Mouse (Mus musculus): Measurements from ENCODE around the gene Rplp2. TPM values are rescaled to one million over a fixed set of nuclear protein-coding genes. Genes with fewer than 3 reads are reported as not detected.

Gene Rplp2
- total and polyA plus RNA-seq, 2 experiments from 2014 or later, result 249 to 839 TPM

GRCm38 (mm10) chr7:141471236-141471635 is 24.1 kb downstream of the Rplp2 start:
- Histone ChIP-seq H3K4me2 (ENCODE audit: low read depth, low read length) (no peak overlapping the region), H3K9me3 (ENCODE audit: low read length) (no peaks in the 10 kb centered on the region), H3K36me3 (ENCODE audit: insufficient read depth, low read length) (peaks cover 12% of the 10 kb centered on the region), H3K9ac (replicated peaks; ENCODE audit: low read length) (no peak overlapping the region), H3K4me3 (ENCODE audit: low read length) (no peak overlapping the region), H3K27me3 (ENCODE audit: insufficient read depth, low read length) (no peaks in the 10 kb centered on the region), H3K27ac (no peak overlapping the region), H3K4me1 (ENCODE audit: insufficient read depth, low read length) (peaks cover 34% of the 10 kb centered on the region)
- TF ChIP-seq CTCF (IDR thresholded peaks at IDR 0.05; ENCODE audit: low read depth), result no peak
- DNase-seq (ENCODE audit: low spot score), result no peak
- 83% methylated on average over 1 of the region's 1 CpGs for WGBS
- no peak for ATAC-seq

GRCm38 (mm10) chr7:141472226-141472625 is 25.1 kb downstream of the Rplp2 start:
- Histone ChIP-seq H3K4me2 (ENCODE audit: low read depth, low read length) (no peak overlapping the region), H3K9me3 (ENCODE audit: low read length) (no peaks in the 10 kb centered on the region), H3K27me3 (ENCODE audit: insufficient read depth, low read length) (no peaks in the 10 kb centered on the region), H3K4me3 (ENCODE audit: low read length) (no peak overlapping the region), H3K36me3 (ENCODE audit: insufficient read depth, low read length) (peaks cover 12% of the 10 kb centered on the region), H3K9ac (replicated peaks; ENCODE audit: low read length) (no peak overlapping the region), H3K27ac (no peak overlapping the region), H3K4me1 (ENCODE audit: insufficient read depth, low read length) (peaks cover 34% of the 10 kb centered on the region)
- TF ChIP-seq CTCF (IDR thresholded peaks at IDR 0.05; ENCODE audit: low read depth), result no peak
- DNase-seq (ENCODE audit: low spot score) (no peak), ATAC-seq (no peak)
- WGBS, result 81% methylated on average over 6 of the region's 6 CpGs

GRCm38 (mm10) chr7:141472763-141473162 is 25.6 kb downstream of the Rplp2 start:
- H3K4me2 ChIP-seq (ENCODE audit: low read depth, low read length), result no peak overlapping the region
- DNase-seq (ENCODE audit: low spot score) (no peak), ATAC-seq (no peak)
- no peak overlapping the region for H3K4me3 ChIP-seq (ENCODE audit: low read length)
- H3K27me3 ChIP-seq (ENCODE audit: insufficient read depth, low read length), result no peaks in the 10 kb centered on the region
- H3K9ac ChIP-seq (replicated peaks; ENCODE audit: low read length), result no peak overlapping the region
- peaks cover 34% of the 10 kb centered on the region for H3K4me1 ChIP-seq (ENCODE audit: insufficient read depth, low read length)
- no peak overlapping the region for H3K27ac ChIP-seq
- WGBS, result 85% methylated on average over 6 of the region's 6 CpGs
- TF ChIP-seq CTCF (IDR thresholded peaks at IDR 0.05; ENCODE audit: low read depth), result no peak
- H3K36me3 ChIP-seq (ENCODE audit: insufficient read depth, low read length), result peaks cover 12% of the 10 kb centered on the region
- no peaks in the 10 kb centered on the region for H3K9me3 ChIP-seq (ENCODE audit: low read length)

DNA sequence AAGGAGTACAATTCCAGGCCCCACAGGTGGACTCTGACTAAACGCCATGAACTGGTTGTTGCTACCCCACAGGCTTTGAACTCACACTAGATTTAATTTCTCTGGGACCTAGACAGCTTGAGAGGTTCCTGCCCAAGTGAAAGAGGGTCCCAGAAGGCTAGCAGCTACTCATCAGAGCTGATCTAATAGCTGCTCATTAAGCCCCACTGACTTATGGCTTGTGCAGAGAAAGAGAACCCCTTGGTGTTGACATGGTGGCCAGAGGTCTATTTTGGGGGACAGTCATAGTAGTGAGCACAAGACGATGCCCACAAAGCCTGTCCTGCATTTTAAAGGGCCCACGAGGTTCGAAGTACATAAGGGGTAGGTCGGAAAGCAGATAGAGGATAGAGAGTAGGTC is 27.0 kb downstream of the Rplp2 start:
- no peak for ATAC-seq
- Histone ChIP-seq H3K4me2 (ENCODE audit: low read depth, low read length) (peak overlapping the region; percentile 77), H3K36me3 (ENCODE audit: insufficient read depth, low read length) (peaks cover 12% of the 10 kb centered on the region), H3K27me3 (ENCODE audit: insufficient read depth, low read length) (no peaks in the 10 kb centered on the region), H3K9ac (replicated peaks; ENCODE audit: low read length) (peak overlapping the region; percentile 87), H3K4me1 (ENCODE audit: insufficient read depth, low read length) (peaks cover 21% of the 10 kb centered on the region), H3K27ac (no peak overlapping the region), H3K9me3 (ENCODE audit: low read length) (no peaks in the 10 kb centered on the region), H3K4me3 (ENCODE audit: low read length) (peak overlapping the region; percentile 60)
- no peak for DNase-seq (ENCODE audit: low spot score)
- 14% methylated on average over 5 of the region's 5 CpGs for WGBS
- TF ChIP-seq CTCF (IDR thresholded peaks at IDR 0.05; ENCODE audit: low read depth), result no peak

- Histone ChIP-seq H3K9ac (replicated peaks; ENCODE audit: low read length) (peak within 1 kb of the TSS; percentile 87), H3K4me1 (ENCODE audit: insufficient read depth, low read length) (peaks cover 14% of the 10 kb centered on the region), H3K27ac (peak within 1 kb of the TSS; percentile 80; the same call in 1 of the 2 replicates), H3K4me2 (ENCODE audit: low read depth, low read length) (peak within 1 kb of the TSS; percentile 77), H3K4me3 (ENCODE audit: low read length) (peak within 1 kb of the TSS; percentile 60), H3K27me3 (ENCODE audit: insufficient read depth, low read length) (no peaks in the 10 kb centered on the region), H3K9me3 (ENCODE audit: low read length) (no peaks in the 10 kb centered on the region), H3K36me3 (ENCODE audit: insufficient read depth, low read length) (peaks cover 12% of the 10 kb centered on the region)
- 1% methylated on average over 87 of the region's 87 CpGs for WGBS
- ATAC-seq (peak; percentile 87), DNase-seq (ENCODE audit: low spot score) (peak; percentile 91)
- TF ChIP-seq CTCF (IDR thresholded peaks at IDR 0.05; ENCODE audit: low read depth), result no peak; the same call in 1 of the 2 replicates
These were observed 28.0 kb downstream of the Rplp2 start, which contains the start of the genes Polr2l and Tspan4 for GRCm38 (mm10) chr7:141475011-141475804. Gene Polr2l (minus strand): TSS chr7:141475132. Gene Tspan4 (plus strand): TSS chr7:141475240.

DNA sequence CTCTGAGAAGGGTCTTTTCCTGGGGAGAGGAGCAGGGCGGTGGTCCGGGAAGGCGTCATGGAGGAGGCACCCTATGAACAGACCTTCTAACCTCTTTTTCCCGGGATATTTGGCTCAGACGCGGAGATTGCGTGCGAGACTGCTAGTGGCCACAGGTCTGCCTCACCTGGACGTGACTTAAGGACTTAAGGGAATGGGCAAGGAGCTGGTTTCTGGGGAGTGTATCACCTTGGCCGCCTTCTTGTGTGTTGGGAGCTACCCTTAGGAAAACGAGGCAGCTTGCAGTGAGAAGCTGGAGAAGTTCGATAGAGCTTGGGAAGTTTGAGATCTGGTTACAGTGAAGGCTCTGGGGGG is 28.6 kb downstream of the Rplp2 start:
- TF ChIP-seq CTCF (IDR thresholded peaks at IDR 0.05; ENCODE audit: low read depth), result no peak
- H3K9me3 ChIP-seq (ENCODE audit: low read length), result no peaks in the 10 kb centered on the region
- peaks cover 12% of the 10 kb centered on the region for H3K36me3 ChIP-seq (ENCODE audit: insufficient read depth, low read length)
- peak overlapping the region; percentile 77 for H3K4me2 ChIP-seq (ENCODE audit: low read depth, low read length)
- H3K4me3 ChIP-seq (ENCODE audit: low read length), result peak overlapping the region; percentile 60
- peaks cover 14% of the 10 kb centered on the region for H3K4me1 ChIP-seq (ENCODE audit: insufficient read depth, low read length)
- no peaks in the 10 kb centered on the region for H3K27me3 ChIP-seq (ENCODE audit: insufficient read depth, low read length)
- ATAC-seq (peak; percentile 2; the same call in 1 of the 2 replicates), DNase-seq (ENCODE audit: low spot score) (no peak)
- H3K27ac ChIP-seq, result peak overlapping the region; percentile 80; the same call in 1 of the 2 replicates
- WGBS, result 3% methylated on average over 12 of the region's 12 CpGs
- peak overlapping the region; percentile 87 for H3K9ac ChIP-seq (replicated peaks; ENCODE audit: low read length)

All from hindbrain, postnatal 0 days (tissue).